Mouse (Mus musculus) neutrophil, adult 65 days (primary cell): ENCODE measurements around the gene Limd1. TPM values are rescaled to one million over a fixed set of nuclear protein-coding genes. Genes with fewer than 3 reads are reported as not detected.

Experiments
- total RNA-seq: library from RNA; stranded (reverse); gene quantifications from 2 replicates; pipeline ENCODE4 v1.2.4, GENCODE M21; 2023

The Limd1 gene
- total RNA-seq, result 25.6 and 39.2 TPM in 2 replicates

GRCm38 (mm10) chr9:123478586-123479195, at the start of gene Limd1:
Gene Limd1, plus strand, starts transcription at chr9:123478706.

DNA sequence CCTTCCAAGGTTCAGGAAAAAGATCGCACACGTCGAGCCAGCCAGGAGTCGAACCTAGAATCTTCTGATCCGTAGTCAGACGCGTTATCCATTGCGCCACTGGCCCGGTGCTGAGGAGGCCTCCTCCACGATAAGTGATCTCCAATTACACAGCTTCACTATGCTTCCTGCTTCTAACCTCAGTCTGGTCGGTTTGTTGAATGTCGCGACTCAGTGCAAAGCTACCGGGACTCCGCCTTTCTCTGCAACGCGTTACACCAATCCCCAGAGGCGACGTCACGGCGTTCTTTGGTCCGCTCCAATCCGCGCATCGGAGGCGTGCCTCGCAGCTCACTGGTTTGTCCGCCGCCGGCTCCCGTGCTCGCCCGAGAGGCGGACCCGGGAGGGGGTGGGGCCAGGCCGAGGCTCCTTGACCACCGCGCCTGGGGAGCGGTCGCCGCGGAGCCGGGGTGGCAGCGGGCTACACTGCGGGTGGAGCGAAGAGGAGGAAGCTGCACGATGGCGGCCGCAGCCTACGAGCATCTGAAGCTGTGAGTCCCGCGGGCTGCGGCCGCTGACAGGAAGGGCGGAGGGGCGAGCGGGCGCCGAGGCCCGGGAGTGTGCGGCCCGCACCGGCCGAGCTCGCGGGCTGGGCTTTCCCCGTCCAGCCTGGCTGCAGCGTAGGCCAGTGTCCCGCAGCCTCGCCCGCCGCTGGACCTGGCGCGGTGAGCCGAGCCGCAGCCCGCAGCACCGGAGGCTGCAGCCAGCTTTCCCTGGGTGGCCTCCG, 51.1 kb downstream of the Limd1 start, which contains the start of gene Sacm1l:
Sacm1l (plus strand) TSS at position 368 of the 766 bp plus-strand sequence.

Other genes with a start within 250 kb of the Limd1 start
- gene Tmem158, start 217.9 kb upstream of the Limd1 start, total RNA-seq, result 0.28 TPM in 1 of 2 replicates, not detected in the other
- gene Lars2, start 111.8 kb upstream of the Limd1 start, total RNA-seq, result 342 and 688 TPM in 2 replicates
- 15.5 and 18.1 TPM in 2 replicates for gene Sacm1l, start 51.1 kb downstream of the Limd1 start, total RNA-seq
- gene Slc6a20b, start 153.9 kb downstream of the Limd1 start, total RNA-seq, result not detected in 2 replicates
- 0.11 TPM in 1 of 2 replicates, not detected in the other for gene Ccr9, start 199.7 kb downstream of the Limd1 start, total RNA-seq
- 0.38 and 1.2 TPM in 2 replicates for gene Slc6a20a, start 200.2 kb downstream of the Limd1 start, total RNA-seq
- gene Lztfl1, start 239.0 kb downstream of the Limd1 start, total RNA-seq, result 29.0 and 36.2 TPM in 2 replicates